Mouse (Mus musculus): ENCODE measurements around the gene Dpep3. TPM values are rescaled to one million over a fixed set of nuclear protein-coding genes. Genes with fewer than 3 reads are reported as not detected.
A peak's percentile ranks its signal among the peaks of the same experiment; 100 is the strongest.

The Dpep3 gene
- total and polyA plus RNA-seq, 3 experiments = 0.23 TPM; not detected in 2

- H3K9ac ChIP-seq (ENCODE audit: low read depth, low read length) = no peak overlapping the region
- H3K36me3 ChIP-seq (ENCODE audit: control insufficient read depth, insufficient read depth, low read length) = no peaks in the 10 kb centered on the region
- peaks cover 3% of the 10 kb centered on the region; the same call in 1 of the 2 replicates for H3K4me1 ChIP-seq (ENCODE audit: control insufficient read depth, insufficient read depth, low read length)
- intact Hi-C loops (cut with DNase I) = loop anchor here (5.0 kb wide), 1 partner anchor 80 kb away; the partner anchor contains the start of gene Cenpt
- no peak overlapping the region for H3K27ac ChIP-seq
- no peaks in the 10 kb centered on the region for H3K79me2 ChIP-seq (replicated peaks; ENCODE audit: control insufficient read depth, insufficient read depth, low read length)
- H3K27me3 ChIP-seq (ENCODE audit: control insufficient read depth, insufficient read depth, low read length) = no peaks in the 10 kb centered on the region
- TF ChIP-seq CTCF (IDR thresholded peaks at IDR 0.05) = no peak
- TF ChIP-seq EP300 (IDR thresholded peaks at IDR 0.05; ENCODE audit: insufficient read depth, low read depth, low read length) = no peak
- TF ChIP-seq POLR2A (IDR thresholded peaks at IDR 0.05; ENCODE audit: insufficient read depth, low read depth, low read length) = no peak
- WGBS = 91% methylated on average over 11 of the region's 11 CpGs
- H3K4me3 ChIP-seq = no peak overlapping the region
- DNase-seq = no peak
These were observed 46.7 kb downstream of the Dpep3 start for GRCm38 (mm10) chr8:105932525-105932924.

DNA sequence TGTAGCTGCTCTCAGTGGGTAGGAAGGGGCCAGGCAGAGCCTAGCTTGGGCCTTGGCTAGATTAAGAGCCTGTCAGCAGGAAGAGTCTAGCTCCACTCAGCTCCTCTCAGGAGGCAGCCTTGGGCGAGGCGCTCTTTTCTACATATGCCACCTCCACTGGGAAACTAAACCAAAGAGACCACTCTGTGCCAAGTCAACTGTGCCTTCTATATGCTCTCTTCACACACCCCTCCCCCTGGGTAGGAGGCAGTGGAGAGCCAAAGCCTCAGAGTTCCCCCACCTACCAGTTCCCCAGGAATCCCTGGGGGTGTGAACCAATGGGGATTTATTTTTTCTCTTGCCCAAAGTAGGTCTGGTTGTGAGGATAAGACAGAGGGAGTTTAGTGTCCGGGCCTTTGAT lies 48.0 kb downstream of the Dpep3 start:
- Histone ChIP-seq H3K27me3 (ENCODE audit: control insufficient read depth, insufficient read depth, low read length) (no peaks in the 10 kb centered on the region), H3K4me3 (no peak overlapping the region), H3K27ac (no peak overlapping the region), H3K36me3 (ENCODE audit: control insufficient read depth, insufficient read depth, low read length) (no peaks in the 10 kb centered on the region), H3K9ac (ENCODE audit: low read depth, low read length) (no peak overlapping the region), H3K4me1 (ENCODE audit: control insufficient read depth, insufficient read depth, low read length) (no peaks in the 10 kb centered on the region), H3K79me2 (replicated peaks; ENCODE audit: control insufficient read depth, insufficient read depth, low read length) (no peaks in the 10 kb centered on the region)
- TF ChIP-seq EP300 (IDR thresholded peaks at IDR 0.05; ENCODE audit: insufficient read depth, low read depth, low read length) = no peak
- no peak for DNase-seq
- WGBS = 96% methylated on average over 3 of the region's 3 CpGs
- intact Hi-C loops (cut with DNase I) = loop anchor here (5.0 kb wide), 1 partner anchor 79 kb away; the partner anchor contains the start of gene Cenpt

DNA sequence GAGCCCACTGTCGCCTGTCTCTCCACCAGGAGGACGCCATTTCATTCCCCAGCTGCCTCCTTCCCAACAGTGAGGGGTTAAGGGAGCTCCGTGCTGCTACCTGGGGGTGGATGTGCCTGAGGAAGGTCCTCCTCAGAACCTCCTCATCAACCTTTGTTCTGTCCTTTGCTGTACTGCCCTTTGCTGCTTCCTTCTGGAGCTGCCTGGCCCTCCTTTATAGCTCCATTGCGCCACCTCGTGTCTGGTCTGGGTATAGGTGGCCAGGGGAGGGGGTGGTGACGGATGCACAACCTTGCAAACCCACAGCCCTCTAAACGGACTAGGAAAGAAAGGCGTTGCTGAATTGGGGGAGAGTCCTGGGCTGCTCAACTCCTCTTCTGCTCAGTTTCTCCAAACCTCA lies 48.6 kb downstream of the Dpep3 start:
- H3K4me3 ChIP-seq = no peak overlapping the region
- DNase-seq = peak; percentile 79 to 92
- H3K4me1 ChIP-seq (ENCODE audit: control insufficient read depth, insufficient read depth, low read length) = no peaks in the 10 kb centered on the region
- H3K9ac ChIP-seq (ENCODE audit: low read depth, low read length) = no peak overlapping the region
- TF ChIP-seq EP300 (IDR thresholded peaks at IDR 0.05; ENCODE audit: insufficient read depth, low read depth, low read length) (peak; percentile 92), CTCF (IDR thresholded peaks at IDR 0.05) (peak; percentile 99), POLR2A (IDR thresholded peaks at IDR 0.05; ENCODE audit: insufficient read depth, low read depth, low read length) (no peak)
- no peak overlapping the region for H3K27ac ChIP-seq
- 20% methylated on average over 8 of the region's 8 CpGs for WGBS
- no peaks in the 10 kb centered on the region for H3K27me3 ChIP-seq (ENCODE audit: control insufficient read depth, insufficient read depth, low read length)
- H3K36me3 ChIP-seq (ENCODE audit: control insufficient read depth, insufficient read depth, low read length) = no peaks in the 10 kb centered on the region
- intact Hi-C loops (cut with DNase I) = loop anchor here (1.0 to 5.0 kb wide), 3 partner anchors 78 to 216 kb away; partner anchors contain the start of gene Cenpt
- H3K79me2 ChIP-seq (replicated peaks; ENCODE audit: control insufficient read depth, insufficient read depth, low read length) = no peaks in the 10 kb centered on the region

GRCm38 (mm10) chr8:105925123-105925522 lies 54.1 kb downstream of the Dpep3 start:
- Histone ChIP-seq H3K9ac (ENCODE audit: low read depth, low read length) (no peak overlapping the region), H3K27ac (no peak overlapping the region), H3K27me3 (ENCODE audit: control insufficient read depth, insufficient read depth, low read length) (no peaks in the 10 kb centered on the region), H3K4me3 (no peak overlapping the region), H3K4me1 (ENCODE audit: control insufficient read depth, insufficient read depth, low read length) (no peaks in the 10 kb centered on the region; the same call in 1 of the 2 replicates), H3K79me2 (replicated peaks; ENCODE audit: control insufficient read depth, insufficient read depth, low read length) (no peaks in the 10 kb centered on the region; the same call in 1 of the 2 replicates), H3K36me3 (ENCODE audit: control insufficient read depth, insufficient read depth, low read length) (no peaks in the 10 kb centered on the region)
- intact Hi-C loops (cut with DNase I) = no loop called here
- DNase-seq = no peak
- no peak for TF ChIP-seq POLR2A (IDR thresholded peaks at IDR 0.05; ENCODE audit: insufficient read depth, low read depth, low read length)
- no peak for TF ChIP-seq EP300 (IDR thresholded peaks at IDR 0.05; ENCODE audit: insufficient read depth, low read depth, low read length)
- no peak for TF ChIP-seq CTCF (IDR thresholded peaks at IDR 0.05)
- WGBS = 73% methylated on average over 3 of the region's 3 CpGs

Small RNAs within 50 kb of the gene (microRNA-seq; reads per million reads assigned to microRNA genes)
- 0 to 0.56 reads per million in 2 experiments for gene Mir7074

Other genes with a start within 250 kb of the Dpep3 start
- 1 to 10 TPM; 3.7 TPM for gene Gfod2, start 220.8 kb downstream of the Dpep3 start, total RNA-seq (2021)
- 2.3 and 3.0 TPM in 2 replicates for gene Gfod2, start 220.8 kb downstream of the Dpep3 start, polyA plus RNA-seq (2012; rRNA removed)
- 10 to 100 TPM; 18.0 to 18.5 TPM for gene Ranbp10, start 152.1 kb downstream of the Dpep3 start, total RNA-seq (2021)
- 20.0 and 22.3 TPM in 2 replicates for gene Ranbp10, start 152.1 kb downstream of the Dpep3 start, polyA plus RNA-seq (2012; rRNA removed)
- gene Tsnaxip1, start 151.7 kb downstream of the Dpep3 start, total RNA-seq (2021) = not detected
- gene Tsnaxip1, start 151.7 kb downstream of the Dpep3 start, polyA plus RNA-seq (2012; rRNA removed) = 0.20 TPM in 1 of 2 replicates, not detected in the other
- 1 to 10 TPM; 2.3 to 2.7 TPM for gene Cenpt, start 126.2 kb downstream of the Dpep3 start, total RNA-seq (2021)
- 6.0 and 6.4 TPM in 2 replicates for gene Cenpt, start 126.2 kb downstream of the Dpep3 start, polyA plus RNA-seq (2012; rRNA removed)
- gene Thap11, start 124.3 kb downstream of the Dpep3 start, total RNA-seq (2021) = 10 to 100 TPM; 26.8 to 30.1 TPM
- 33.0 and 42.2 TPM in 2 replicates for gene Thap11, start 124.3 kb downstream of the Dpep3 start, polyA plus RNA-seq (2012; rRNA removed)
- 10 to 100 TPM; 35.5 to 39.8 TPM for gene Nutf2, start 118.8 kb downstream of the Dpep3 start, total RNA-seq (2021)
- 56.1 and 67.7 TPM in 2 replicates for gene Nutf2, start 118.8 kb downstream of the Dpep3 start, polyA plus RNA-seq (2012; rRNA removed)
- gene Edc4, start 98.5 kb downstream of the Dpep3 start, total RNA-seq (2021) = 10 to 100 TPM; 23.2 to 25.4 TPM
- gene Edc4, start 98.5 kb downstream of the Dpep3 start, polyA plus RNA-seq (2012; rRNA removed) = 42.4 and 47.6 TPM in 2 replicates
- gene Nrn1l, start 85.9 kb downstream of the Dpep3 start, total RNA-seq (2021) = under 1 TPM; 0.41 to 0.57 TPM
- 1.0 and 1.6 TPM in 2 replicates for gene Nrn1l, start 85.9 kb downstream of the Dpep3 start, polyA plus RNA-seq (2012; rRNA removed)
- gene Pskh1, start 79.0 kb downstream of the Dpep3 start, total RNA-seq (2021) = 10 to 100 TPM; 16.5 to 20.8 TPM
- gene Pskh1, start 79.0 kb downstream of the Dpep3 start, polyA plus RNA-seq (2012; rRNA removed) = 28.7 and 39.7 TPM in 2 replicates
- under 1 TPM in 1 of 2 experiments, not detected in 1; 0.32 TPM for gene Ctrl, start 45.6 kb downstream of the Dpep3 start, total RNA-seq (2021)
- 0.88 and 1.9 TPM in 2 replicates for gene Ctrl, start 45.6 kb downstream of the Dpep3 start, polyA plus RNA-seq (2012; rRNA removed)
- gene Psmb10, start 41.0 kb downstream of the Dpep3 start, total RNA-seq (2021) = 10 to 100 TPM; 58.1 to 68.1 TPM
- gene Psmb10, start 41.0 kb downstream of the Dpep3 start, polyA plus RNA-seq (2012; rRNA removed) = 95.9 and 96.5 TPM in 2 replicates
- under 1 TPM; 0.70 to 0.84 TPM for gene Lcat, start 36.0 kb downstream of the Dpep3 start, total RNA-seq (2021)
- 3.9 and 4.1 TPM in 2 replicates for gene Lcat, start 36.0 kb downstream of the Dpep3 start, polyA plus RNA-seq (2012; rRNA removed)
- 10 to 100 TPM; 35.0 to 38.1 TPM for gene Slc12a4, start 13.3 kb downstream of the Dpep3 start, total RNA-seq (2021)
- gene Slc12a4, start 13.3 kb downstream of the Dpep3 start, polyA plus RNA-seq (2012; rRNA removed) = 54.6 and 73.4 TPM in 2 replicates
- 1 to 10 TPM; 9.1 to 9.4 TPM for gene Dus2, start 11.9 kb upstream of the Dpep3 start, total RNA-seq (2021)
- gene Dus2, start 11.9 kb upstream of the Dpep3 start, polyA plus RNA-seq (2012; rRNA removed) = 7.8 and 11.9 TPM in 2 replicates
- not detected for gene Dpep2nb, start 26.5 kb upstream of the Dpep3 start, total RNA-seq (2021)
- gene Dpep2nb, start 26.5 kb upstream of the Dpep3 start, polyA plus RNA-seq (2012; rRNA removed) = not detected in 2 replicates
- gene Ddx28, start 32.5 kb upstream of the Dpep3 start, total RNA-seq (2021) = 10 to 100 TPM in 1 of 2 experiments, 1 to 10 TPM in 1; 9.2 to 10.0 TPM
- 5.7 and 6.3 TPM in 2 replicates for gene Ddx28, start 32.5 kb upstream of the Dpep3 start, polyA plus RNA-seq (2012; rRNA removed)
- gene Nfatc3, start 79.4 kb upstream of the Dpep3 start, total RNA-seq (2021) = 10 to 100 TPM; 18.9 to 19.2 TPM
- gene Nfatc3, start 79.4 kb upstream of the Dpep3 start, polyA plus RNA-seq (2012; rRNA removed) = 12.2 and 21.8 TPM in 2 replicates
- under 1 TPM; 0.31 to 0.52 TPM for gene Esrp2, start 157.5 kb upstream of the Dpep3 start, total RNA-seq (2021)
- 0.29 and 1.1 TPM in 2 replicates for gene Esrp2, start 157.5 kb upstream of the Dpep3 start, polyA plus RNA-seq (2012; rRNA removed)
- gene Pla2g15, start 171.0 kb upstream of the Dpep3 start, total RNA-seq (2021) = 1 to 10 TPM; 6.5 to 8.6 TPM
- gene Pla2g15, start 171.0 kb upstream of the Dpep3 start, polyA plus RNA-seq (2012; rRNA removed) = 8.0 and 8.4 TPM in 2 replicates
- gene Slc7a6, start 189.4 kb upstream of the Dpep3 start, total RNA-seq (2021) = 10 to 100 TPM; 10.2 to 10.8 TPM
- 14.7 and 17.4 TPM in 2 replicates for gene Slc7a6, start 189.4 kb upstream of the Dpep3 start, polyA plus RNA-seq (2012; rRNA removed)
- gene Slc7a6os, start 231.5 kb upstream of the Dpep3 start, total RNA-seq (2021) = 10 to 100 TPM in 1 of 2 experiments, 1 to 10 TPM in 1; 9.6 to 10.7 TPM
- gene Slc7a6os, start 231.5 kb upstream of the Dpep3 start, polyA plus RNA-seq (2012; rRNA removed) = 7.1 and 8.8 TPM in 2 replicates
- 10 to 100 TPM; 22.9 to 26.3 TPM for gene Prmt7, start 231.5 kb upstream of the Dpep3 start, total RNA-seq (2021)
- gene Prmt7, start 231.5 kb upstream of the Dpep3 start, polyA plus RNA-seq (2012; rRNA removed) = 21.7 and 32.5 TPM in 2 replicates